Mouse (Mus musculus) intestine, embryonic 15.5 days (tissue): ENCODE data around the gene Msrb3. TPM values are rescaled to one million over a fixed set of nuclear protein-coding genes. Genes with fewer than 3 reads are reported as not detected.

Experiments used
- ATAC-seq: fragments of 200-750 bp; cut with Nextera tagmentation; 2 replicates; pipeline ENCODE4 v1.8.0; 2017; ENCODE audit warnings: moderate TSS enrichment, moderate library complexity
- H3K27ac ChIP-seq: fragments of 300-500 bp; sonication (generic); 2 replicates; pipeline ENCODE4 v1.5.1; 2015; ENCODE audit warnings: mild to moderate bottlenecking, inconsistent platforms
- H3K27me3 ChIP-seq: fragments of 300-500 bp; sonication (generic); replicated peaks from 2 replicates; pipeline ENCODE4 v1.6.1; 2015; ENCODE audit warnings: inconsistent platforms
- H3K36me3 ChIP-seq: fragments of 300-500 bp; sonication (generic); 2 replicates; pipeline ENCODE4 v1.6.1; 2015; ENCODE audit warnings: inconsistent platforms
- H3K4me1 ChIP-seq: fragments of 300-500 bp; sonication (generic); replicated peaks from 2 replicates; pipeline ENCODE4 v1.6.1; 2015; ENCODE audit warnings: inconsistent platforms
- H3K4me2 ChIP-seq: fragments of 300-500 bp; sonication (generic); replicated peaks from 2 replicates; pipeline ENCODE4 v1.6.1; 2015; ENCODE audit warnings: mild to moderate bottlenecking, inconsistent platforms
- H3K4me3 ChIP-seq: fragments of 300-500 bp; sonication (generic); replicated peaks from 2 replicates; pipeline ENCODE4 v1.5.1; 2015; ENCODE audit warnings: inconsistent platforms
- H3K9ac ChIP-seq: fragments of 300-500 bp; sonication (generic); 2 replicates; pipeline ENCODE4 v1.6.1; 2015; ENCODE audit warnings: inconsistent platforms
- H3K9me3 ChIP-seq: fragments of 300-500 bp; sonication (generic); 2 replicates; pipeline ENCODE4 v1.6.1; 2016; ENCODE audit warnings: inconsistent platforms
- WGBS: fragments of 180-500 bp; shearing (Covaris S2); methylation state at CpG from one replicate; pipeline ENCODE4 v1.1.7; 2015; 5-methylcytosine and 5-hydroxymethylcytosine counted together
- polyA plus RNA-seq: library from polyadenylated mRNA; unstranded; fragments of >200 nt; fragmentation: Nextera tagmentation; extraction: Ambion mirVana; gene quantifications from 2 replicates; pipeline ENCODE4 v1.2.1, GENCODE M21; 2015

The Msrb3 gene
- polyA plus RNA-seq, 1 experiment from 2014 or later: 13.1 TPM

GRCm38 (mm10) chr10:120851196-120851781, 47.6 kb downstream of the Msrb3 start:
- Histone ChIP-seq H3K4me1 (peaks cover 7% of the 10 kb centered on the region), H3K27me3 (no peaks in the 10 kb centered on the region), H3K4me3 (no peak overlapping the region), H3K27ac (no peak overlapping the region), H3K4me2 (no peak overlapping the region), H3K36me3 (no peaks in the 10 kb centered on the region), H3K9me3 (no peaks in the 10 kb centered on the region), H3K9ac (no peak overlapping the region)
- no peak for ATAC-seq
- 56% methylated on average over 9 of the region's 9 CpGs for WGBS

- no peaks in the 10 kb centered on the region for H3K9me3 ChIP-seq
- peaks cover 7% of the 10 kb centered on the region for H3K4me1 ChIP-seq
- H3K27me3 ChIP-seq: no peaks in the 10 kb centered on the region
- no peak overlapping the region for H3K4me3 ChIP-seq
- H3K4me2 ChIP-seq: 0 out of 2 replicates have a peak overlapping the region, but pooled peaks have one; percentile 22
- 46% methylated on average over 24 of the region's 24 CpGs for WGBS
- H3K36me3 ChIP-seq: no peaks in the 10 kb centered on the region
- H3K9ac ChIP-seq: no peak overlapping the region
- ATAC-seq: no peak
- H3K27ac ChIP-seq: 0 out of 2 replicates have a peak overlapping the region, but pooled peaks have one; percentile 14
Observed at GRCm38 (mm10) chr10:120850391-120851195, 48.3 kb downstream of the Msrb3 start.

- H3K4me1 ChIP-seq: peaks cover 7% of the 10 kb centered on the region
- H3K27ac ChIP-seq: no peak overlapping the region
- H3K9me3 ChIP-seq: no peaks in the 10 kb centered on the region
- H3K9ac ChIP-seq: no peak overlapping the region
- H3K4me2 ChIP-seq: no peak overlapping the region
- 72% methylated on average over 7 of the region's 7 CpGs for WGBS
- no peak for ATAC-seq
- no peaks in the 10 kb centered on the region for H3K36me3 ChIP-seq
- no peaks in the 10 kb centered on the region for H3K27me3 ChIP-seq
- H3K4me3 ChIP-seq: no peak overlapping the region
Observed at GRCm38 (mm10) chr10:120848677-120849076, 50.2 kb downstream of the Msrb3 start.

- no peaks in the 10 kb centered on the region for H3K27me3 ChIP-seq
- WGBS: 85% methylated on average over 4 of the region's 4 CpGs
- H3K27ac ChIP-seq: no peak overlapping the region
- no peaks in the 10 kb centered on the region for H3K36me3 ChIP-seq
- H3K4me2 ChIP-seq: no peak overlapping the region
- H3K9me3 ChIP-seq: no peaks in the 10 kb centered on the region
- peaks cover 7% of the 10 kb centered on the region for H3K4me1 ChIP-seq
- no peak overlapping the region for H3K4me3 ChIP-seq
- no peak overlapping the region for H3K9ac ChIP-seq
- no peak for ATAC-seq
Observed at GRCm38 (mm10) chr10:120847785-120848184, 51.1 kb downstream of the Msrb3 start.

- no peak overlapping the region for H3K4me3 ChIP-seq
- no peak overlapping the region for H3K9ac ChIP-seq
- no peak for ATAC-seq
- no peaks in the 10 kb centered on the region for H3K36me3 ChIP-seq
- no peaks in the 10 kb centered on the region for H3K9me3 ChIP-seq
- WGBS: 72% methylated on average over 7 of the region's 7 CpGs
- no peaks in the 10 kb centered on the region for H3K4me1 ChIP-seq
- H3K27me3 ChIP-seq: no peaks in the 10 kb centered on the region
- H3K27ac ChIP-seq: no peak overlapping the region
- no peak overlapping the region for H3K4me2 ChIP-seq
Observed at GRCm38 (mm10) chr10:120839966-120840365, 58.9 kb downstream of the Msrb3 start.

- WGBS: 95% methylated on average over 1 of the region's 1 CpGs
- no peak overlapping the region for H3K4me3 ChIP-seq
- H3K4me2 ChIP-seq: no peak overlapping the region
- H3K27ac ChIP-seq: no peak overlapping the region
- H3K4me1 ChIP-seq: no peaks in the 10 kb centered on the region
- no peak overlapping the region for H3K9ac ChIP-seq
- no peaks in the 10 kb centered on the region for H3K27me3 ChIP-seq
- no peaks in the 10 kb centered on the region for H3K36me3 ChIP-seq
- no peaks in the 10 kb centered on the region for H3K9me3 ChIP-seq
- no peak for ATAC-seq
Observed at GRCm38 (mm10) chr10:120834531-120834930, 64.4 kb downstream of the Msrb3 start.

- ATAC-seq: no peak
- no peaks in the 10 kb centered on the region for H3K9me3 ChIP-seq
- H3K27me3 ChIP-seq: no peaks in the 10 kb centered on the region
Observed at GRCm38 (mm10) chr10:120833836-120834235, 65.1 kb downstream of the Msrb3 start.

GRCm38 (mm10) chr10:120827761-120828160, 71.1 kb downstream of the Msrb3 start:
- no peaks in the 10 kb centered on the region for H3K27me3 ChIP-seq
- H3K4me1 ChIP-seq: no peaks in the 10 kb centered on the region
- WGBS: 86% methylated on average over 12 of the region's 12 CpGs
- ATAC-seq: no peak
- H3K4me3 ChIP-seq: no peak overlapping the region
- no peaks in the 10 kb centered on the region for H3K9me3 ChIP-seq
- no peak overlapping the region for H3K4me2 ChIP-seq
- no peak overlapping the region for H3K9ac ChIP-seq
- no peak overlapping the region for H3K27ac ChIP-seq
- H3K36me3 ChIP-seq: no peaks in the 10 kb centered on the region

More at GRCm38 (mm10) chr10:120833836-120834235, 65.1 kb downstream of the Msrb3 start:
- no peaks in the 10 kb centered on the region for H3K36me3 ChIP-seq
- H3K4me3 ChIP-seq: no peak overlapping the region
- no peaks in the 10 kb centered on the region for H3K4me1 ChIP-seq
- H3K9ac ChIP-seq: no peak overlapping the region
- H3K4me2 ChIP-seq: no peak overlapping the region
- H3K27ac ChIP-seq: no peak overlapping the region

- no peaks in the 10 kb centered on the region for H3K36me3 ChIP-seq
- no peak overlapping the region for H3K4me2 ChIP-seq
- no peaks in the 10 kb centered on the region for H3K9me3 ChIP-seq
- no peaks in the 10 kb centered on the region for H3K27me3 ChIP-seq
- no peak overlapping the region for H3K4me3 ChIP-seq
- peaks cover under 1% of the 10 kb centered on the region; the same call in 1 of the 2 replicates for H3K4me1 ChIP-seq
- H3K9ac ChIP-seq: no peak overlapping the region
- ATAC-seq: no peak
- WGBS: 84% methylated on average over 27 of the region's 27 CpGs
- H3K27ac ChIP-seq: no peak overlapping the region
Observed at GRCm38 (mm10) chr10:120826795-120827669, 71.9 kb downstream of the Msrb3 start.

- H3K4me2 ChIP-seq: no peak overlapping the region
- H3K9me3 ChIP-seq: no peaks in the 10 kb centered on the region
- no peak overlapping the region for H3K4me3 ChIP-seq
- H3K9ac ChIP-seq: no peak overlapping the region
- no peaks in the 10 kb centered on the region for H3K27me3 ChIP-seq
- H3K36me3 ChIP-seq: no peaks in the 10 kb centered on the region
- peaks cover 7% of the 10 kb centered on the region; the same call in 1 of the 2 replicates for H3K4me1 ChIP-seq
- no peak for ATAC-seq
- WGBS: 81% methylated on average over 7 of the region's 7 CpGs
- H3K27ac ChIP-seq: no peak overlapping the region
Observed at GRCm38 (mm10) chr10:120826381-120826780, 72.5 kb downstream of the Msrb3 start.

GRCm38 (mm10) chr10:120825594-120825993, 73.3 kb downstream of the Msrb3 start:
- Histone ChIP-seq H3K9me3 (no peaks in the 10 kb centered on the region), H3K27me3 (no peaks in the 10 kb centered on the region), H3K4me1 (peaks cover 7% of the 10 kb centered on the region; the same call in 1 of the 2 replicates), H3K36me3 (no peaks in the 10 kb centered on the region), H3K4me3 (no peak overlapping the region), H3K27ac (no peak overlapping the region), H3K9ac (no peak overlapping the region), H3K4me2 (no peak overlapping the region)
- WGBS: 68% methylated on average over 11 of the region's 11 CpGs
- no peak for ATAC-seq
